Mouse (Mus musculus) left cerebral cortex, adult 8-10 months (tissue): ENCODE measurements around the gene Syp. TPM values are rescaled to one million over a fixed set of nuclear protein-coding genes. Genes with fewer than 3 reads are reported as not detected.
A peak's percentile ranks its signal among the peaks of the same experiment; 100 is the strongest.

Experiments
- DNase-seq, 2 experiments: peaks; one replicate each; pipeline ENCODE4 v3.0.0; 2022; ENCODE audit warnings: low spot score in 2 of 2
- total RNA-seq, 4 experiments: library from RNA; stranded (reverse); gene quantifications; 2 replicates each; pipeline ENCODE4 v1.2.4; 2022

Gene Syp
- total RNA-seq, result 1,000 to 10,000 TPM; 1,778 to 2,065 (median 1,954) TPM

DNA sequence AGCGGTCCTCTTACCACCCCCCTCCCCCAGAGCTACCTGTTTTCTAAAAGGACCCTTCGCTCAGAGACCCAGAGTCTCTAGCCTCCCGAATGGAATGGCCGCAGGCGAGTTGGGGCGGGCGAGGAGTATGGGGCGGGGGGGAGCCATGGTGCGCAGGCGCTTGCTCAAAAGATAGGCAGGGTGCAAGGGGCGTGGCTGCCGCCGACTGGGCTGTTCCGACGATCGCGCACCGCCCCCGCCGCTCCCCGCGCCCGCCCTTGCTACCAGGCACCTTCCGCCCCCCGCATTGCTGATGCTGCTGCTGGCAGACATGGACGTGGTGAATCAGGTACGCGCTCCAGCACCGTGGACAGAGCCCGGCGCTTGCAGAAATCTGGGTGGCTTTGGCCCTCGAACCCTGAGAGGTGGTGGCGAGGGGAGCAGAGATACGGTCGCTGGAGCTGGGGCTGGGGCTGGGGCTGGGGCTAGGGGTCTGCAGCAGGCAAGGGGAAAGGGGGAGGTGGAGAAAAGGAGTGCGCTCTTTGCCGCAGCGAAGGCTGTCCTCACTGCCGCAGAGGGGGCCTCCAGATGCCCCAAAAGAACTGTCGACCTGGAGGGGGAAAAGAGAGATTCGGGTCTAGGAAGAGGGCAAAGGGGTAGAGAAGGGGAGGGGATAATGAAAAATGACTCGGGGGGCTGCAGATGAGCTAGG is at the start of gene Syp:
TSS of gene Syp (plus strand) at position 71 of the 691 bp plus-strand sequence.
- DNase-seq, result peak; percentile 63 to 86

DNA sequence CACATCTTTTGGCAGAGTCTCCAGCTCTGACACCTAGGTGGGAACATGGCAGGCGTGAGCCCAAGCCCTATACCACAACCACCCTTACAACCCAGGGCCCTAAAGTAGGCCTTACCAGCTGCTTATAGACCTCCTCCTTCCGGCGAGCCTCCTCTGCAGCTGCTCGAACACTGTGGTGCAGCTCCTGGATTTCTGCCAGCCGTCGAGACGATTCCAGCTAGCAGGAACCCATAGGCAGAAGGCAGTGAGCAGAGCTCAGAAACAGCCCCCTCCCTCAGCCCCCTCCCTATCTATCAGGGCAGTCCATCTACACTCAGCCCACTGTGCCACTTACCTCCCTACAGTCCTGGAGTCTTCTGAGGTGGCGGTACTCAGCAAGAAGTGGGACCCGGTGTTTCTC is 42.9 kb upstream of the Syp start:
- no peak for DNase-seq

DNA sequence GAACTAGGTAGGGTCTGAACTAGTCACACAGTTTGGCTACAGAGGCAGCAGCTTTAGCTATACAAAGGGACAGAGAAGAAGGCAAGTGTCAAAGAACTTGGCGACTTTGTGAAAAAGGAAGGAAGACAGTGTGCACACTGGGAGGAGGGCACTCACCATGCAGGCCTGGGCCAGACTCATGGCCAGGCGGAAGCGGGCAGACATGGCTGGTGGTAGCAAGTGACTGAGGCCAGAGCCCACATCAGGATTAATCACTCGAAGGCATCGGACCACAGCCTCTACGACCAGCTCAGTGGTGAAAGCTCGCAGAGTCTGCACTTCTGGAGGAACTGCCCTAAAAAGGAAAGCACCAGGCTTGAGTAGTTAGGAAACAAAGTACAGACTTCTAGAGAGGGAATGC is 34.3 kb upstream of the Syp start:
- no peak for DNase-seq

DNA sequence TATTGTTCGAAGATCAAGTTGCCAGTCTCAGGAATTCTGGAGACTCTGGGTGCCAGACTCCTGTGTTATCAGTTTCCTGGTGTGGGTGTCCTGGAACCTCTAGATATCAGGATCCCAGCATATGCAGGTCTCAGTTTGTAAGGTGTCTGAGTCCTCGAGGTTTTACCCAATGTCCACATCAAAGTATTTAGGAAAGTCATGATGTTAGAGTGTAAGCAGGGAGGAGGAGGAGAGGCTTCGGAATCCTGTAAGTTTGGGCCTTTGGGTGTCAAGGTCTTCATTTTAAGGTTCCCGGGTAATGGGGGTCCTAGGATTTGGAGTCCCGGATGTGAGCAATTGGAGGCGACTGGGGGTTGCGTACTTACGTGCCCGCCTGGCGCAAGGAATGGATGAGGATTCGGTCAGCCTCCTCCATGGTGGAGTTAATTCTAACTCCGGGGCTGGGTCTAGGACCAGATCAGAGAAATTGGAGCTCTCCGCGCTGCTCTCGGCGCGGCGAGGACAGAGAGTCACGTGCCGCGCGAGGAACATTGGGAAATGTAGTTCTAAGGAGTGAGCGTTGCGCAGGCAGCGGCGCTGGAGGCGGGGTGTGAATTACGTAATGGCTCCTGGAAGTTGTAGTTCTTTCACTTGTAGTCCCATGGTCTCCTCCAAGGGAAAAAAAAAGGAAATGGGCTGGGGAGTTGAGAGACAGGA is 33.2 kb upstream of the Syp start, which contains the start of gene Ccdc22:
TSS of gene Ccdc22 (minus strand) at position 639 of the 696 bp plus-strand sequence.
- DNase-seq, result peak; percentile 56 to 82

DNA sequence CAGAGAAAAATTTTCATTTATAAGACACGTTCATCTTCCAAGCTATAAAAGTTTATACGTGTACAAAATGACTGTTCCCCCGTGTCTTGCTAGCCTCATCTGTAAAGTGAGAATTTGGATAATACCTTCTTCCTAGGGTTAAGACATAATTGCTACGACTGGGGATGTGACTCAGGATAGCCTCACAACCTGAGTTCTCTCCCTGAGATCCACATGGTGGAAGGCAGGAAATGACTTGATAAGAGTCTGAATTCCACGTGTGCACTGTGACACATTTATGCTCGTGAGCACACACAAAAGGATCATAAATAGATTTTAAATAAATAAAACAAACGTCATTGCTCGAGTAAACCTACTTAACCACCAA is 32.7 kb upstream of the Syp start:
- no peak for DNase-seq

DNA sequence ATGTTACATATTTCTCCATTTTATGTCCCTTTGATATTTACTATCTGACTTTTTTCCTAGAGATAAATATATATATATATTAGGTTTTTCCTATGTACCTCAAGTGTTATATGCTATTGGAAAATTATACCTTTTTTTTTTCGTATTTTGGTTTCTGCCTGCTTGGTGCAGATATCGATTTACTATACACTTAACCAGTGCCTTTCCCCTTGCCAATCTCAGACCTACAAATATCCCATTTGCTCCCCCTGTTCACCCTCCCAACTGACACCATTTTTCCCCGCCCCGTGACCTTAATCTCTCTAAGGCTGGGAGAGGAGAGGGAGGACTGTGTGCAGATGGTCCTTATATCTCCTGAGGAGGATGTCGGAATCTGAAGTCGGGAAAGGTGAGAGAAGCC is 31.5 kb upstream of the Syp start, which contains the start of gene Cacna1f:
TSS of gene Cacna1f (plus strand) at position 301 of the 400 bp plus-strand sequence.
- DNase-seq, result no peak

DNA sequence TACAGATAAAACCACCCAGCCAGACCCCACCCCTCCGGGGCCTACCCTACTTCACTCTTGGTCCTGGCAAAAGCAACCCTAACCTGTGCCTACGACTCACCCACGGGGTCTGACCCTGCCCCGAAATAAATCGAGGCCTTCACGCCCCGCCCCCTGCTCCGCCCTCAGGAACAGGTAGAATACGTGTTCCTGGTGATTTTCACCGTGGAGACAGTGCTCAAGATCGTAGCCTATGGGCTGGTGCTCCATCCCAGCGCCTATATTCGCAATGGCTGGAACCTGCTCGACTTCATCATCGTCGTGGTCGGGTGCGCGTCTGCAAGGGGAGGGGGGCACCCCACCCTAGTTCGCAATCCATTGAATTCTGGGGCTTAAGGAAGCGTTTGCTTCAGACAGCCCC is 28.2 kb upstream of the Syp start:
- no peak for DNase-seq

DNA sequence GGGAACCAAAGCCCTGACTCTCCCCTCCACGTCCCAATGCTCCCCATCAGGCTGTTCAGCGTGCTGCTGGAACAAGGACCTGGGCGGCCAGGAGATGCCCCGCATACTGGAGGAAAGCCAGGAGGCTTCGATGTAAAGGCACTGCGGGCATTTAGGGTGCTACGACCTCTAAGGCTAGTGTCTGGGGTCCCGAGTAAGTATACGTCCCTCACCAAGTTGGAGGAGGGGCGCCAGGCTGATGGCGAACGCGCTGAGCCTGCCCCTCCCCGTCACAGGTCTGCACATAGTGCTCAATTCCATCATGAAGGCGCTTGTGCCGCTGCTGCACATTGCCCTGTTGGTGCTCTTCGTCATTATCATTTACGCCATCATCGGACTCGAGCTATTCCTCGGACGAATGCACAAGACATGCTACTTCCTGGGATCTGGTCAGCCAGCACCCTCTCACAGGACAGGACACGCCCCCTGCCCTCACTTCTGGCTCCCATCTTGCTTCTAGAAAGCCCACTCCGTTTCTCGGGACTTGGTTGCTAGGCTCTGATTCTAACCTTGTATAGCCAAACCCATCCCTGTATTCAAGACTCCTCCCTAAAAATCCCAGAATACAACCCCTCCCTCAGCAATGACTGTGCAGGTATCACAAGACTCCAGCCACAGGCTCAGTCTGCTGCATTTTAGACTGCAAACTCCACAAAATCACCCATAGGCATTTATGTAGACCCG is 27.6 kb upstream of the Syp start:
- DNase-seq, result peak in 1 of 2 experiments; percentile 36

DNA sequence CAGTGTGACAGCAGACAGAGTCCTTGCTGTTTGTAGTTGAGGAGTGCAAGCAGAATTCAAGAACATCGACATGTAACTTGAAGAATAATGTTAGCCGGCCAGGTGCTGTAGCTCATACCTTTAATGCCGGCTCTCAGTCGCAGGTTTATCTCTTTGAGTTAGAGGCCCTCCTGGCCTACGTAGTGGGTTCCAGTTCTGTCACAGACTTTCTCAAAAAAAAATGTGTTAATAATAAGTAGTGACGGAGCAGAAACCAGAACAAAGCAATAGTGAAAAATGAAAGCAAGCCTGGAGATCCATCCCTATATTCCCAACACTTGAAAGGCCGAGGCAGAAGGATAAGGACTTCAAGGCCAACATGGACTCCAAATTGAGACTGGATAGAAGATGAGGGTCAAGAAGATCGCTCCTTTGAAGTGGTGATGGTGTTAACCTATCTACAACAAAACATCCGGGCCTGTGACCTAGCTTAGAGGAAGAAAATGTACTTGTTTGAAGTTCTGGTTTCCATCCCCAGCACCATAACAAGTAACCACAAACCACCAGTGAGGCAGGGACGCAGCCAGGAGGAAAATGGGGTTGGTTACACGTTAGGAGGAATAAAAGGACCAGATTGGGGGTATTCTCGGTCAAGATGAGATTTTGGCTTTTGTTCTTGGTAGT is 20.3 kb upstream of the Syp start:
- DNase-seq, result no peak

DNA sequence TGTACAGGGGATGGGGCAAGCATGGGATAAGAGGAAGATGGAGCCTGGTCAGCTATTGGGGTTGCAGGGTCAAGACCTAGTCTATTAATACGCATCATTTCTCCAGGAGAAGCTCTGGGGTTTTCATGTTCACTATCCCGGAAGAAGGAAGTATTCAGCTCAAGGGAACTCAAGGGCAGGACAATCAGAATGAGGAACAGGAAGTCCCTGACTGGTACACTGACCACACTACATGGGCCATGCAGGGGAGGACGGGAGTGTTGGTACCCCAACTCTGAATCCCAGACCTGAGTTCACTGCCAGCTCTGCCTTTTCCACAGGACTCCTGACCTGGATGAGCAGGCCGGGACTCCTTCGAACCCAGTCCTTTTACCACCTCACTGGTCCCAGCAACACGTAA is 5.7 kb upstream of the Syp start:
- no peak for DNase-seq

DNA sequence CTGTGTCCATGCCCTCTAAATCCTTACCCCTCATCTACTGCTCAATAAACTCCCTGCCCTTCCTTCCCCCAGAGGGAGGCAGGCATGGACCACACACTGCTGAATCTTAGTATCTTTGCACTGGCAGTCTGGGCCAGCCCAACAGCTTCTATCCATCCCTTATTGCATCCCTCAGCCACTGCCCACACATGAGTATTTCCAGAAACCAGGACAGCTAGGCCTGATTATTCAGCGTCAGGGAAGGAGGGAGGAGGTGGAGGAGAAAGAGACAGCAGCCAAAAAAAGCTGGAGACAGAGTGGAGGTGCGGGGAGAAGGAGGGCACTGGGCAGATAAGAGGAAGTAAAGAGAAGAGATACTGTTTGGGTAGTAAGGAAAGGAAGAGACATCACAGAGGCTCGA is 3.2 kb upstream of the Syp start:
- peak in 1 of 2 experiments; percentile 80 for DNase-seq

DNA sequence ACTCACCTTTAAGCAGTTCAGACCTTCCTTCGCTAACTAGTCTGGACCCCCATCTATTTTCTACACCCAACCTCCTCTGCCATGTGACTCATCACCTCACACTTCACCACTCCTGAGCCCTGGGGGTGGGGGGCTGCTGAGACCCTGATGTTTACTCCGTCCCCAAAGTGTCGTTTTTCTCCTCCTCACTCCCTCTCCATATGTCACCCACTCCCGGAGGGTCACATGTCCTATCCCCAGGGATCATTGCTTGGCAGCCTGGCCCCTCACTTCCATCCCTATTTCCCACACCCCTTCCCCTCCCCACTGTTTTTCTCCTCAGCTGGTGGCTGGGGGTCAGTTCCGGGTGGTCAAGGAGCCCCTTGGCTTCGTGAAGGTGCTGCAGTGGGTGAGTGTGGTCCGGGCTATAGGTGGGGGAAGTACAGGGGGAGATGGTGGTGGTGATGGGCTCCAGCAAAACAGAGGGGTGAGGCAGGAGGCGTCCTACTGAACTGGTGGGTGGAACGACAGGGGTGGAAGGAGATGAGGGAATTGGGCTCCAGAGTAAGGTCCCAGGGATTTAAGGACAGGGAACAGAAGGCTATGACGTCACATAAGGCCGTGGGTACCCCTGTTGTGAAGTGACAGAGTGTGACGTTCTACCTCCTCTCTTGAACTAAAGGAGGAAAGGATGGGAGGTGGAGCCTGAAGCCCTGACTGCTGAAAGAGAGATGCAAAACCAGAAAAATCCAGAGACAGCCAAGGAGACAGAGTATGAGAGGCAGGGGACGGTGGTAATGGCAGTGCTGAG is 1.5 kb downstream of the Syp start:
- no peak for DNase-seq

DNA sequence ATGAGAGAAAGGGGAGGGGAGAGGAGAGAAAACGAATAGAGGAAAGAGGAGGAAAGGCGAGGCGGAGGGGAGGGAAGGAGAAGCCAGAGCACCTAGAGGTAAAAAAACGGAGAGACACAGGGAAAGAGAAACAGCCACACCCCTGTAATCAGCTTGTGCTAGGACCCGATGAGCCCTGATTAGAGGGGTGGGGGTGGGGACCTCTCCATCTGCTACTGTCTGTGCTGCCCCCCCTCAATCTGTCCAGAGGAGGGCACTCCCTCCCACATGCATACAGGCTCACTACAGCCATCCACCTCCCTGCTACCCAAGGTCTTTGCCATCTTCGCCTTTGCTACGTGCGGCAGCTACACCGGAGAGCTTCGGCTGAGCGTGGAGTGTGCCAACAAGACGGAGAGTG is 2.5 kb downstream of the Syp start:
- no peak for DNase-seq

DNA sequence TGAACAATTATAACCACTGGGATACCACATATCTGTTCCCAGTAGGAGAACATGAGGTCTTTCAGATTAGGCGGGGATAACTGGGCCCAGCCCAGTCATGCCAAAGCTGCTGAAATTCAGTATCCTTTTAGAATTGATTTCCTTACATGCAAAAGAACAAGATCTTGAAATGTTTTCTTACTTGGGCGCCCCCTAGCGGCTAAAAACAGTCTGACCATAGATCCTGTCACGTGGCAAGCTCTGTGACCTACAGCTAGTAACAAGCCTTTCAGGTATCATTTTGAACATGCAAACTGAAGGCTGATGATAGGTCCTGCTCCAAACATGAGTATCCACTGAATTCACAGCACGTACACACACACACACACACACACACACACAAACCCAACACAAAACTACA is 7.1 kb downstream of the Syp start:
- peak; percentile 72 to 74 for DNase-seq

DNA sequence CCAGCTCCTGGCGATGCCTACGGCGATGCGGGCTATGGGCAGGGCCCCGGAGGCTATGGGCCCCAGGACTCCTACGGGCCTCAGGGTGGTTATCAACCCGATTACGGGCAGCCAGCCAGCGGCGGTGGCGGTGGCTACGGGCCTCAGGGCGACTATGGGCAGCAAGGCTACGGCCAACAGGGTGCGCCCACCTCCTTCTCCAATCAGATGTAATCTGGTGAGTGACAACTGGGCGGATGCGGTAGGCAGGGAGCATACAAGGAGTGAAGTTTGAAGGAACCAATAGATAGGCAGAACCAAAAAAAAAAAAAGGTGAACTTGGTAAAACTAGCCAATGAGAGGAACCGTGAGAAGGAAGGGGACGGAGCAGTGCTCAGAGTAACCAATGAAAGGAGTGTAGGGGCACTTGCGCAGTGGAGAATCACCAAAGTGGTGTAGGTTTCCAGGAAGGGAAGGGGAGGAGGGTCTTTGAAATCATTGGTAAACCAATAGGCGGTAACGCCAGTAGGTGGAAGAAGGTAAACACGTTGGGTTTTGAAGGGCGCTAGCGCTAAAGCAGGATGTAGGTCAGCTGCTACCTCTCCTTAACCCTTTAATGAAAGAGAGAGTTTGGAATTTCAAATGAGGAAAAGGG is 10.5 kb downstream of the Syp start:
- DNase-seq, result peak in 1 of 2 experiments; percentile 71

DNA sequence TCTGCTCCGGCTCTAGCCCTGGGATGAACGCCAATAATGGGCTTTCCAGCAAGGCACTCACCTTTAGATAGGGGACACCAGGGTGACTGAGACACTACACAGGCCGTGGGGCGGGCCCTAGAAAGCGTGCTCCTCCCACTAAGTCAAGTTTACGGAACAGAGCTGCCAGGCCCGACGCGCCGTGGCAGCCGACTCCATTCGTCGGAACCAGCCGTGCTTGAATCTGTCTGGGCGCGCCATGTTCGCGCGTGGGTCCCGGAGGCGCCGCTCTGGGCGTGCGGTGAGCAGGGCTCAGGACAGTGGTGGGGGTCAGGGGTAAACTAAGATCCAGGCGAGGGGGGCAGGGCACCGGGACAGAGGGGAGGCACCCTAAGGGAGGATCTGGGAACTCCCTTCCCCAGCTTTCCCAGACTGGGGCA is 19.0 kb downstream of the Syp start, which contains the start of gene Prickle3:
TSS of gene Prickle3 (plus strand) at position 40 of the 419 bp plus-strand sequence.
- DNase-seq, result no peak

DNA sequence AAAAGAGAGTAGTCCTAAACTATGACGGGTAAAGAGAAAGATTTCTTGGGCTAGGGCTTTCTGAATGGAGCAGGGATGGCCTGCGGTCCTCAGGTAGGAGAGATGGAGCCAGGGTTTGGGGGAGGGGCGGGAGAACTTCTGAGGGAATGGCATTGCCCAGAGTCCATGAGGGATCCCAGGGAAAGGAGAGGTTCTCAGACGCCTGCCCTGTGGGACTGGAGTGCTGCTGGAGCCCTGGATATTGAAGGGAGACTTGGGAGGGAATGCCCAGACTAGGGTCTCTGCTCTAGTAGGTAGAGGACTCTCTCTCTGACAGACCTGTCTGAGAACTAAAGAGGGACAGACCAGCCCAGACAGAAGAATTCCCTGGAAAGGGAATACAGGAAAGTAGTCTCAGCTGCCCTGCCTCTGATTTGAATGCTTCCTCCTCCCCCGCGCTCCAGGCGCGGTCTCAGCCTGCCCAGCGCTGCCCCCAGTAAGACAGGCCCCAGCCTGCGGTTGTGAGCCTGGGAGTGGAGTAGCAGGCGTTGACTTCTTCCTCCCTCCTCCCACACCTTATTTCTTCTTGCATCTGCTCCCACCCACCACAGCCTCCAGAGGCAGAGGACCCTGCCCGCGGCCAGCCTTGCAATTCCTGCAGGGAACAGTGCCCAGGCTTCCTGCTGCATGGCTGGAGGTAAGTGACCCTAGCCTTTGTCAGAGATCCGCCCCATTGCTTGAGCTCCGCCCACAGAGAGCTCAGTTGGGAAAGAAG is 19.9 kb downstream of the Syp start:
- DNase-seq, result no peak

DNA sequence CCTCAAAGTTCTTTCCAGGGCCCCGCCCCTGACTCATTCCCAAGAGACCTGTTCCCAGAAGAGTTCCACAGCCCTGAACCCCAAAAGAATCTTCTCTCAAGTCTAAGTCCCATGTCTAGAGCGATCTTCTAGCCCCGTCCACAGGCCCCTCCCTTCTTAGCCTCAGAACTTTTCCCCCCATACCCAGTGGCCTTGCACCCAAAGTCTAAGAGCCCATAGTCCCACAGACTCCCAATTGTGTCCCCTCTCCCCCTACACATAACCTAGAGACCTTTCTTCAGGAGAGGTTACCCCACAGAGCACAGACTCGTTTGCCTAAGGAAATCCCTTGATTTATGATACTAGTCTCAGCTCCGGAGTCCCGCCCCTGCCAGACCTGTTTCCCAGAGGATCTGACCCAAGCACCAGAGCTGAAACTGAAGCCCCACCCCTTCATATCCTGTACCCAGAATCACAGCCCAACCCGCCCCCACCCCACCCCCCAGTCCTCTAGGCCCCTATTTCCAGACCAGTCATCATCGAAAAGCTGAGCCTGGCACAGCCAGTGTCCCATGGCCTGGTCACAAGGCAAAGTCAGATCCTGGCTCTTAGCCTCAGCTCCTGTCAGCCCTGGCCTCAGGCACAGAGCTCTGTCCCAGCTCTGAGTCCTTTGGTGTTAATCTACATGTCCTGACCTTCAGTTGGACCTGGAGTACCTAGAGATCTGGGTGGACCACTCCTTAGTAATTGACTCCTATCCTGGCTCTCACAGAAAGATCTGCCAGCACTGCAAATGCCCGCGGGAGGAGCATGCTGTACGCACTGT is 20.7 kb downstream of the Syp start:
- no peak for DNase-seq

DNA sequence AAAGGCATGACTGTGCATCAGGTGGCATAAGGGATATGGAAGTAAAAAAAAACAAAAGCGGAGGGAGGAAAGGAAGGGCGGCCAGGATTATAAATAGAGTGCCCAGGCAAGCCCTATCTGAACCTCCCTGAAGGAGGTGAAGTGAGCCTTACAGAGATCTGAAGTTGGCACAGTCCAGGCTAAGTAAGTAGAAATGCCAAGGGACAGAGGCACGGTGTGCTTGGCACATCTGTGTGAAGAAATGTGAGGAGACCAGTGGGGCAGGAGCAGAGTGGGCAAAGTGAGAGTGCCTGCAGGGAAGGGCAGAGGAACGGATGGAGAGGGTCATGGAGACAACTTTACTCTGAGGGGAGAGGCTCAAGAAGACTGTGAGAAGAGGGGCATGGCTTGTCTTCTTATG is 22.8 kb downstream of the Syp start:
- no peak for DNase-seq
